Mouse (Mus musculus) urinary bladder, adult 2 months (tissue): ENCODE results near the gene Mindy1. TPM values are rescaled to one million over a fixed set of nuclear protein-coding genes. Genes with fewer than 3 reads are reported as not detected.
"Not testable (repeated sequence)": the region's sequence is repeated elsewhere in the genome, so short reads cannot be mapped to it uniquely, and the experiment has no call there.

Experiments
- DNase-seq: peaks from one replicate; pipeline ENCODE4 v3.0.0; 2022; ENCODE audit warnings: low spot score
- polyA plus RNA-seq: library from polyadenylated mRNA; depleted of rRNA; stranded (reverse); fragments of >200 nt; gene quantifications from 2 replicates; pipeline ENCODE4 v1.2.3, GENCODE M21; 2012; rRNA removed

Mindy1 gene
- polyA plus RNA-seq, 1 experiment = 79.9 TPM

DNA sequence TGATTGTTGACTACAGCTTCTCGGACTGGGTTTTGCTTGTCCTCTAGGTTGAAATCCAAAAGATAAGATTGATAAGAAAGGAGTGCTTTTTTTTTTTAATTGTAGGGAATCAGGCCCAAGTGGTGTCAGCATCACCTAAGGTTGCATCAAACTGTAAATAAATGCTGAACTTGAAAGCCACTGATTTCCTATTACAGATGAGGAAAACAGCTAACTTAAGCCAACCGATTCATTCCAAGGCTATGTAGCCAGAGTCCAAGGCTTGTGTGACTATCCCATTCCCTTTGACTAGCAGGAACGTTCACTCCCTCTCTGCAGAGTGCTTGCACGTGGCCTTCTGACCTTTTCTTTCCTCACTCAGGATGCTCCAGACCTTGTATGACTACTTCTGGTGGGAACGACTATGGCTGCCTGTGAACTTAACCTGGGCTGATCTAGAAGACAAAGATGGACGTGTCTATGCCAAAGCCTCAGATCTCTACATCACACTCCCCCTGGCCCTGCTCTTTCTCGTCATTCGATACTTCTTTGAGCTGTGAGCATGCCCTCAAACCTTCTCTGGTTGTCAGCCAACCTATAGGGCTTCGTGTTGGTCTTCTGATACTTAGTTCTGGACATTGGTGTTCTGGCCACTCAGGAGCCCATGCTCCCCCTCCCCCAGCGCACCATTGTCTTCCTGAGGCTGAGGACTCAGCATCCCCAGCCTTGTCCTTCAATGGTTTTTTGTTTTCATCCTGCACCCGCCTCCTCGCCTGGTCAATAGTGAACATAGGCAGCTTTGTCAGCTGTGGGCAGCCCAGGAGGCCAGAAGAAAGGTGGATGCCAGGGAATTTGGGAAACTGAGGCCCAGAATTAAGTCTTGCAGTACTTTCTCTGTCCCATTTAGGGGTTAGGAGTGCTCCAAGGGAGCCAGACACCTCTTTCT, 38.8 kb downstream of the Mindy1 start:
- no peak for DNase-seq

- DNase-seq = no peak
Observed at GRCm38 (mm10) chr3:95323429-95323828, 42.3 kb downstream of the Mindy1 start.

DNA sequence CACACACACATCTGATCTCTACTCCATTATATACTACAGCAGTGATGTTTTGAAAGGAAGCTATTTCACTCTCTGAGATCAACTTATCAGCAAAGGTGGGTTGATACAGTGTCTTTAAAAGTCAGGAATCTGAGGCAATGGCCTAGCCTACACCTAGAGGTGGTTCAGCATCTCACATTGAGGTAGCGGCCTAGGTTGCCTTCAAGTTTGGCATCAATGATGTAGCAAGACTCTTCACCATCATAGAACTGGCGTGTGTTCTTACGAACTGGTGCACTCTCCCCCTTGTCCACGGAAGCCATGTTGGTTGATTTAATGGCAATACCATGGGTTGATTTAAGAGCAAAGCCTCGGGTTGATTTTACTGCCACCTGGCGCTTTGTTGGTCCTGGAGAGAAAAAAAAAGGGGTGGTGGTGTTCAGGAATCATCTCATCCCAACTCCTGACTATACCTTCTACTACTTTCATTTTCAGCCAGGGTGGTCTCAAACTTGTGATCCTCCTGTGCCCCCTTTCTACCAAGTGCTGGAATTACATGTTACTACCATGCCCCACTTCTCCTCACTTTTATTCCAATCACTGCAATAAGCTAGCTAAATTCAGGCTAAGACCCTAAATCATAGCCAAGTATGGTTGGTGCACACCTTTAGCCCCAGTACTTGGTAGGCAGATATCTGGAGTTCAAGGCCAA, 43.5 kb downstream of the Mindy1 start:
- DNase-seq = no peak

GRCm38 (mm10) chr3:95328803-95329404, 47.8 kb downstream of the Mindy1 start:
- no peak for DNase-seq

GRCm38 (mm10) chr3:95331528-95331927, 50.4 kb downstream of the Mindy1 start:
- DNase-seq = no peak

DNA sequence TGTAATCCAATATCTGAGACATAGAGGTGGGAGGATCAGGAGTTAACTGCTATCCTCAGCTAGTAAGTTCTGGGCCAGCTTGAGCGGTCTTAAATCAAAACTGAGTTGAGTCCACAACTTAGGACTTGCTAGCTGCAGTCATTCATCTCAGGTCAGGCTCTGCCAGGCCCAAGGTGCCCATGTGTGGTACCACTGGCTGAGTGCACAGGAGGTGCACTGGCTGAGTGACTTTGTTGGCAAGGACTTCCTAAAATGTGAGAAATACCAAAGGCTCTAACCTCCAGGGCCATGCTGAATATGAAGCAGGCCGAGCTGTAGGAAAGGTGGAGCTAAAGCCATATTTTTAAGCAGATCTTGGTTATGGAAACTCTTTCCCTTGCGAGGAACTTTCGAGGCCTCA, 56.2 kb downstream of the Mindy1 start:
- DNase-seq = no peak

GRCm38 (mm10) chr3:95338251-95338650, 57.1 kb downstream of the Mindy1 start:
- DNase-seq = no peak

DNA sequence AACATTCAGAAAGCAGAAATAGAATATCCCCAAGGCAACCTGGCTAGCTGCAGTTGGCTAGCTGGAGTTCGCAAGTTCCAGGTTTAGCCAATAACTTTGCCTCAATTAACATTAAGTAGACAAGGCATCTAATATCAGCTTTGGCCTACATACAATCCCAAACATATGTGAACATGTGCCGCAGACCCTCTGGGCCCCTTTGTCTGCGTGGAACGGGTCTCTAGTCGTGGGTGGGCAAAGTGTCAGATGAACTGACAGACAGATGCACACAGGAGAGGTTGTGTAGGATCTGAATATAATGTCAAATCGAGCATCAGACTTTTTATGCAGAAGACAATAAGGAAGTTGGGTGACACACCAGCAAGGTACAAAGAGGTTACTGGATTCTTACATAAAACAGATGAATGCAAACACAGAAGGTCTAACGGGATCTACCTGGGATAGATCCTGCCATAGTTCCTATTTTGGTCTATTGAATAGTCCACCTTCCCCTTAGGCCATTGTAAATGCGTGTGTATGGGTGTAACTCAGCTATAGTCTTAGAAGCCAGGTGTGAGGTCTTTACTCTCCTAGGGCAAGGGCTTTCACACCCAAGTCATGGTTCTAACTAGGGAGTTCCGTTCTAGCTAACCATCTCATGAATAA, 62.3 kb downstream of the Mindy1 start:
- DNase-seq = not testable (repeated sequence)

Other genes with a start within 250 kb of the Mindy1 start
- 172 and 195 TPM in 2 replicates for gene Psmd4, start 238.7 kb upstream of the Mindy1 start, polyA plus RNA-seq
- gene Pip5k1a, start 174.4 kb upstream of the Mindy1 start, polyA plus RNA-seq = 27.2 and 28.2 TPM in 2 replicates
- 70.9 and 76.2 TPM in 2 replicates for gene Vps72, start 170.3 kb upstream of the Mindy1 start, polyA plus RNA-seq
- 1.2 and 1.5 TPM in 2 replicates for gene Tmod4, start 156.9 kb upstream of the Mindy1 start, polyA plus RNA-seq
- 84.2 and 90.2 TPM in 2 replicates for gene Scnm1, start 147.3 kb upstream of the Mindy1 start, polyA plus RNA-seq
- 10.4 and 11.0 TPM in 2 replicates for gene Lysmd1, start 147.3 kb upstream of the Mindy1 start, polyA plus RNA-seq
- gene Tnfaip8l2, start 139.0 kb upstream of the Mindy1 start, polyA plus RNA-seq = 8.5 and 8.7 TPM in 2 replicates
- 4.2 and 5.8 TPM in 2 replicates for gene Sema6c, start 120.9 kb upstream of the Mindy1 start, polyA plus RNA-seq
- gene Gabpb2, start 63.4 kb upstream of the Mindy1 start, polyA plus RNA-seq = 21.4 and 21.9 TPM in 2 replicates
- 77.2 and 92.7 TPM in 2 replicates for gene Cdc42se1, start 52.6 kb upstream of the Mindy1 start, polyA plus RNA-seq
- gene Mllt11, start 49.2 kb upstream of the Mindy1 start, polyA plus RNA-seq = 11.0 and 15.4 TPM in 2 replicates
- 0.47 and 0.58 TPM in 2 replicates for gene Gm128, start 39.7 kb upstream of the Mindy1 start, polyA plus RNA-seq
- 13.5 and 15.1 TPM in 2 replicates for gene Bnipl, start 30.2 kb upstream of the Mindy1 start, polyA plus RNA-seq
- gene Prune1, start 731 bp downstream of the Mindy1 start, polyA plus RNA-seq = 19.2 and 20.3 TPM in 2 replicates
- gene Anxa9, start 25.8 kb downstream of the Mindy1 start, polyA plus RNA-seq = 6.5 and 7.6 TPM in 2 replicates
- 119 and 126 TPM in 2 replicates for gene Cers2, start 33.4 kb downstream of the Mindy1 start, polyA plus RNA-seq
- 22.9 and 24.7 TPM in 2 replicates for gene Setdb1, start 75.9 kb downstream of the Mindy1 start, polyA plus RNA-seq
- not detected in 2 replicates for gene 4930558C23Rik, start 121.5 kb downstream of the Mindy1 start, polyA plus RNA-seq
- gene Arnt, start 153.0 kb downstream of the Mindy1 start, polyA plus RNA-seq = 44.8 and 51.4 TPM in 2 replicates
- 96.1 and 119 TPM in 2 replicates for gene Ctsk, start 217.9 kb downstream of the Mindy1 start, polyA plus RNA-seq
- gene Ctss, start 245.4 kb downstream of the Mindy1 start, polyA plus RNA-seq = 42.9 and 54.4 TPM in 2 replicates